Mouse (Mus musculus): Measurements from ENCODE around the gene Dhx29. TPM values are rescaled to one million over a fixed set of nuclear protein-coding genes. Genes with fewer than 3 reads are reported as not detected.
A peak's percentile ranks its signal among the peaks of the same experiment; 100 is the strongest.

Dhx29 gene
- polyA plus RNA-seq, 1 experiment from 2014 or later = 15.5 TPM

DNA sequence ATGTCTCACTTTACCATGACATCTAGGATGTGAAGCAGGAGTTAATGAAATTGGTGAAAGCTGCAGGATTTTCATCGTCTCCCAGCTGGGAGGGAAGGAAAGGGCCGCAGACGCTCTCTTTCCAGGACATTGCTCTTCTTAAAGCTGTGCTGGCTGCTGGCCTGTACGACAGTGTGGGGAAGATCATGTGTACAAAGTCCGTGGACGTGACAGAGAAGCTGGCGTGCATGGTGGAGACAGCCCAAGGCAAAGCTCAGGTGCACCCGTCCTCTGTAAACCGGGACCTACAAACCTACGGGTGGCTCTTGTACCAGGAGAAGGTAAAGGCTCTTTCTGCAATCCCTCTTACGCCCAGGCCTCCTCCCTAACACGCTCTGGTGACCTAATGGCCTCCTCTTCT is 37.2 kb downstream of the Dhx29 start:
- H3K4me1 ChIP-seq (ENCODE audit: control insufficient read depth, insufficient read depth, low read length) = no peaks in the 10 kb centered on the region
- H3K27me3 ChIP-seq (ENCODE audit: control insufficient read depth, insufficient read depth, low read length) = no peaks in the 10 kb centered on the region
- no peak overlapping the region for H3K4me3 ChIP-seq (ENCODE audit: low read depth, low read length)
- H3K27ac ChIP-seq (ENCODE audit: low read depth, low read length) = no peak overlapping the region
- ATAC-seq (replicated peaks; ENCODE audit: insufficient number of reproducible peaks, low FRiP score, low TSS enrichment) = no peak
- no peak overlapping the region for H3K9ac ChIP-seq (ENCODE audit: low read depth, low read length)
- WGBS (ENCODE audit: insufficient replicate concordance) = 90% methylated on average over 12 of the region's 12 CpGs
- no peak overlapping the region for H3K4me2 ChIP-seq
- peaks cover 4% of the 10 kb centered on the region; the same call in 1 of the 2 replicates for H3K36me3 ChIP-seq (ENCODE audit: control insufficient read depth, insufficient read depth, low read length)
- H3K9me3 ChIP-seq (replicated peaks; ENCODE audit: control insufficient read depth, low read length) = no peaks in the 10 kb centered on the region

DNA sequence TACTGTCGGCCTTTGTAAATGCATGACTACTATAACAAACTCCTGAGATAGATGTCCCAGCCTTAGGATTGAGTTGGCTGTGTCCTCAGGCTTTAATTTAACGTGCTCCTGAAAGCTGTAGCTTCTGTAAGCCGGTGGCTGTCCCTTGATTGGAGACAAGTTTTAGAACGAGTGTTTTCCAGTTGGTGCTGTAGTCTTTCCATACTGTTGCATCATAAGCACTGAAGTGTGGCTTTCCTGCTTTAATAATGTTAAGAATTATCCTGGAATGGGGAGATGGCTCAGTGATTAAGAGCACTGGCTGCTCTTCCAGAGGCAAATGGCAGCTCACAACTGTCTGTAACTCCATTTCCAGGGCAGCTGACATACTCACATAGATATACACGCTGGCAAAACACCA is 40.0 kb downstream of the Dhx29 start:
- 90% methylated on average over 5 of the region's 5 CpGs for WGBS (ENCODE audit: insufficient replicate concordance)
- H3K27ac ChIP-seq (ENCODE audit: low read depth, low read length) = no peak overlapping the region
- H3K27me3 ChIP-seq (ENCODE audit: control insufficient read depth, insufficient read depth, low read length) = no peaks in the 10 kb centered on the region
- no peak for ATAC-seq (replicated peaks; ENCODE audit: insufficient number of reproducible peaks, low FRiP score, low TSS enrichment)
- H3K36me3 ChIP-seq (ENCODE audit: control insufficient read depth, insufficient read depth, low read length) = peaks cover 5% of the 10 kb centered on the region; the same call in 1 of the 2 replicates
- no peak overlapping the region for H3K4me3 ChIP-seq (ENCODE audit: low read depth, low read length)
- H3K4me1 ChIP-seq (ENCODE audit: control insufficient read depth, insufficient read depth, low read length) = no peaks in the 10 kb centered on the region
- no peak overlapping the region for H3K4me2 ChIP-seq
- no peak overlapping the region for H3K9ac ChIP-seq (ENCODE audit: low read depth, low read length)
- H3K9me3 ChIP-seq (replicated peaks; ENCODE audit: control insufficient read depth, low read length) = no peaks in the 10 kb centered on the region

DNA sequence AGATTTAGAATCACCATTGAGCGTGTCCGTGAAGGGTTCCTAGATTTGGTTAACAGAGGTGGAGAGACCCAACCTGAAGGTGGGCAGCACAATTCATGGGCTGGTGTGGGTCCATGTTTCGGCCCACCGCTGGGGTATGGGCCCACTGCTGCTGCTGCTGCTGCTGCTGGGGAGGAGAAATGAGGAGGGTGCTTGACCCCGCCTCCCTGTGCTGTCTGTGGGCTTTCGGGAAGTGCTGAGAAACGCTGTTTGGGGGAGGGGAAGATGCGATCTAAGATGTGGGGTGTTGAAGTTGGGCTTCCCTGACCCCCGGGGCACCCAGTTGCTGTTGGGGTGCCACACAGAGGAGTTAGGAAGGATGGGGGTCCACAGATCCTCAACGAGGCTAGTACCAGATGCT is 49.5 kb downstream of the Dhx29 start:
- H3K4me2 ChIP-seq = no peak overlapping the region
- no peaks in the 10 kb centered on the region for H3K9me3 ChIP-seq (replicated peaks; ENCODE audit: control insufficient read depth, low read length)
- H3K27ac ChIP-seq (ENCODE audit: low read depth, low read length) = no peak overlapping the region
- H3K36me3 ChIP-seq (ENCODE audit: control insufficient read depth, insufficient read depth, low read length) = no peaks in the 10 kb centered on the region
- H3K27me3 ChIP-seq (ENCODE audit: control insufficient read depth, insufficient read depth, low read length) = peaks cover 15% of the 10 kb centered on the region
- no peak overlapping the region for H3K4me3 ChIP-seq (ENCODE audit: low read depth, low read length)
- H3K4me1 ChIP-seq (ENCODE audit: control insufficient read depth, insufficient read depth, low read length) = no peaks in the 10 kb centered on the region
- WGBS (ENCODE audit: insufficient replicate concordance) = 33% methylated on average over 10 of the region's 10 CpGs
- no peak for ATAC-seq (replicated peaks; ENCODE audit: insufficient number of reproducible peaks, low FRiP score, low TSS enrichment)
- no peak overlapping the region for H3K9ac ChIP-seq (ENCODE audit: low read depth, low read length)

DNA sequence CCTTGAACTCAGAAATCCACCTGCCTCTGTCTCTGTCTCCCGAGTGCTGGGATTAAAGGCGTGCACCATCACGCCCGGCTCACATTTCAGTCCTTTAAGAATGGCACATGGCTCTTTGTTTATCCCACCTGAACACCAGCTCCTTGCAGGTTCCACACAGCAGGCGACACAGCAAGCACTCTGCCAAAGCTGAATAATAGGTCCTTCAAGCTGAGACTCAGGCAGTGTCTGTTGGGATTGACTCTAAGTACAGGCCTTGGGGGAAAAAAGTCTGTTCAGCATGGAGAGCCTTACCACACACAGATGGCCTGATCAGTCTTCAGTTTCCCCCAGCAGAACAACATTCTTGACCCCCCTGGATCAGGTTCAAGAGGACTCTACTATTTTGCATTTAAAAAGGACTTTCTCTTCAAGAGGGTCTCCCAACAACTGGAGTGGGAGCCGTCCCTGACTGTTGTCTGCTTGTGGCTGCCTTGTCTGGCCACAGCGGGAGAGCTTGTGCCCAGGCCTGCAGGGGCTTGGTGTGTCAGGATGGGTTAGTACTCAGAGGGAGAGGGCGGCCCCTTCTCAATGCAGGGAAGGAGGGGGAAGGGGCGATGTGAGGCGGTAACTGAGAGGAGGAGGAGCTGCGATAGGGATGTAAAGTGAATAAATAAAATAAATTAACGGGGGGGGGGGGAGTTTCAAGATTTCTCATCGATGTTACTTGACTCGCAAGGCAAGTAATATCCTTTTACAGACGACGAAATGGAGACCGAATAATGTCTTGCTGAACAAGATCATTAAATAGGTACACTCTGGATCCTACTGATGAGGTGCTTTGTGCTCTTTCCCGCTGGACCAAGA is 58.6 kb downstream of the Dhx29 start:
- no peak for ATAC-seq (replicated peaks; ENCODE audit: insufficient number of reproducible peaks, low FRiP score, low TSS enrichment)
- no peaks in the 10 kb centered on the region for H3K9me3 ChIP-seq (replicated peaks; ENCODE audit: control insufficient read depth, low read length)
- no peak overlapping the region for H3K4me3 ChIP-seq (ENCODE audit: low read depth, low read length)
- no peaks in the 10 kb centered on the region for H3K36me3 ChIP-seq (ENCODE audit: control insufficient read depth, insufficient read depth, low read length)
- no peak overlapping the region for H3K9ac ChIP-seq (ENCODE audit: low read depth, low read length)
- H3K27ac ChIP-seq (ENCODE audit: low read depth, low read length) = no peak overlapping the region
- WGBS (ENCODE audit: insufficient replicate concordance) = 9% methylated on average over 18 of the region's 18 CpGs
- H3K27me3 ChIP-seq (ENCODE audit: control insufficient read depth, insufficient read depth, low read length) = peaks cover 64% of the 10 kb centered on the region
- peaks cover 21% of the 10 kb centered on the region for H3K4me1 ChIP-seq (ENCODE audit: control insufficient read depth, insufficient read depth, low read length)
- peak overlapping the region; percentile 99 for H3K4me2 ChIP-seq

DNA sequence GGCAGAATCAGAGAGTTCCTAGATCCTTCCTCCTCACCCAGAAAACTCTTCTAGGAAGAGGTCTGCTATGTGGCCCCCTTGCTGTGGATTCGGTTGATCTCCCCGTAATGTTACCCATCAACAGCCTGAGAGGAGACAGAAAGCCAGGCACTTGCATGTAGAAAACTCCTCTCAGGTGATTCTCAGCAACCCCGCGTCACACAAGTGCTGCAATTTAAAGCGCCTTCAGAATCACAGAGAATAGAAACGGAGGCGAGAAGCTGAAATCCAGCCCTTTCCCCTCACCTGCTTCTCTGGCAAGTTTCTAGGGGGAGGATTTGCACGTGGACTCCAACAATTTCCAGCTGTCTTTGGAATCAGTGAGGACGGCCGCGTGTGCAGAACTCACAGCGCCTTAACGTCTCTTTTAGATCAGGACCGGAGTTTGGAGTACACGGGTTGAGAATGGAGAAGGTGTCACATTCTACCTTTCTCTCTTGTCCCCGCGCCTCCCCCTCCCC is 59.2 kb downstream of the Dhx29 start:
- H3K4me1 ChIP-seq (ENCODE audit: control insufficient read depth, insufficient read depth, low read length) = peaks cover 21% of the 10 kb centered on the region
- under 1% methylated on average over 17 of the region's 17 CpGs for WGBS (ENCODE audit: insufficient replicate concordance)
- no peaks in the 10 kb centered on the region for H3K36me3 ChIP-seq (ENCODE audit: control insufficient read depth, insufficient read depth, low read length)
- ATAC-seq (replicated peaks; ENCODE audit: insufficient number of reproducible peaks, low FRiP score, low TSS enrichment) = no peak
- H3K27ac ChIP-seq (ENCODE audit: low read depth, low read length) = no peak overlapping the region
- peaks cover 71% of the 10 kb centered on the region for H3K27me3 ChIP-seq (ENCODE audit: control insufficient read depth, insufficient read depth, low read length)
- H3K4me2 ChIP-seq = peak overlapping the region; percentile 99
- H3K9ac ChIP-seq (ENCODE audit: low read depth, low read length) = no peak overlapping the region
- peak overlapping the region; percentile 58 for H3K4me3 ChIP-seq (ENCODE audit: low read depth, low read length)
- no peaks in the 10 kb centered on the region for H3K9me3 ChIP-seq (replicated peaks; ENCODE audit: control insufficient read depth, low read length)

DNA sequence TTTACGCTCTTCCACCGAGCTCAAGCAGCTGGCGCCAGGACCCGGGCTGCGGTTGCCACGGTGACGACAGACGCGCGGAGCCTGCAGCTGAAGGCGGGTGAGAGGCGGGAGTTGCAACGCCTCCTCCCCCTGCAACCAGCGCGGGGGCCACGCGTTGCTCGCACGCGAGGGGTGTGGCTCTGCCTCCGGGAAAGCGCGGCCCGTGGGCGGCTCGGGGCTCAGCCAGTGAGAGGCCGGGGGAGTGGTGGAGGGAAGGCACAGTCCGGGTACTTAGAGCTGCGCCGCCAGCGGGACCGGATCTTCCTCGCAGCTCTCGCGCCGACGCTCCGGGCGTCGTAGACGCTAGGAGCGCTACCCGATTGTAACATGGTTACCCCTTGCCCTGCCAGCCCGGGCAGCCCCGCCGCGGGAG is 60.3 kb downstream of the Dhx29 start, which contains the start of gene Ccno:
Ccno (plus strand) TSS at position 271 of the 412 bp plus-strand sequence.
- Histone ChIP-seq H3K4me2 (peak within 1 kb of the TSS; percentile 99), H3K27ac (ENCODE audit: low read depth, low read length) (no peak within 1 kb of the TSS), H3K4me1 (ENCODE audit: control insufficient read depth, insufficient read depth, low read length) (peaks cover 21% of the 10 kb centered on the region), H3K36me3 (ENCODE audit: control insufficient read depth, insufficient read depth, low read length) (no peaks in the 10 kb centered on the region), H3K9me3 (replicated peaks; ENCODE audit: control insufficient read depth, low read length) (no peaks in the 10 kb centered on the region), H3K27me3 (ENCODE audit: control insufficient read depth, insufficient read depth, low read length) (peaks cover 77% of the 10 kb centered on the region), H3K4me3 (ENCODE audit: low read depth, low read length) (peak within 1 kb of the TSS; percentile 58), H3K9ac (ENCODE audit: low read depth, low read length) (peak within 1 kb of the TSS; percentile 60; the same call in 1 of the 2 replicates)
- ATAC-seq (replicated peaks; ENCODE audit: insufficient number of reproducible peaks, low FRiP score, low TSS enrichment) = peak; percentile 89
- WGBS (ENCODE audit: insufficient replicate concordance) = 1% methylated on average over 46 of the region's 47 CpGs

DNA sequence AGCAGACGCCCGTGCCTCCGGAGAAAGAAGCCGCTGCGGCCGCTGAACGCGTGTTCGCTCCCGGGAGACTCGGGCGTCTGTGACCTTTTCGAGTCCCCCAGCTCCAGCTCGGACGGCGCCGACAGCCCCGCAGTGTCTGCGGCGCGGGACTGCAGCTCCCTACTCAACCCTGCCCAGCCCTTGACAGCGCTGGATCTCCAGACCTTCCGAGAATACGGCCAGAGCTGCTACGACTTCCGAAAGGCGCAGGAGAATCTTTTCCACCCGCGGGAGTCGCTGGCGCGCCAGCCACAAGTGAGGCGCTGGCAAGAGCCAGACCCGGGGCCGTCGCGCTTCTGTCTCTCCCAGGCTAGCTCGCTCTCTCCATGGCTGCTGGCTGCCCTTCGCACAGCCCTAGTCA is 60.7 kb downstream of the Dhx29 start:
- ATAC-seq (replicated peaks; ENCODE audit: insufficient number of reproducible peaks, low FRiP score, low TSS enrichment) = no peak
- Histone ChIP-seq H3K4me1 (ENCODE audit: control insufficient read depth, insufficient read depth, low read length) (peaks cover 21% of the 10 kb centered on the region), H3K27ac (ENCODE audit: low read depth, low read length) (no peak overlapping the region), H3K4me3 (ENCODE audit: low read depth, low read length) (peak overlapping the region; percentile 58), H3K27me3 (ENCODE audit: control insufficient read depth, insufficient read depth, low read length) (peaks cover 81% of the 10 kb centered on the region), H3K4me2 (peak overlapping the region; percentile 99), H3K36me3 (ENCODE audit: control insufficient read depth, insufficient read depth, low read length) (no peaks in the 10 kb centered on the region), H3K9ac (ENCODE audit: low read depth, low read length) (peak overlapping the region; percentile 60; the same call in 1 of the 2 replicates), H3K9me3 (replicated peaks; ENCODE audit: control insufficient read depth, low read length) (no peaks in the 10 kb centered on the region)
- WGBS (ENCODE audit: insufficient replicate concordance) = under 1% methylated on average over 28 of the region's 39 CpGs

DNA sequence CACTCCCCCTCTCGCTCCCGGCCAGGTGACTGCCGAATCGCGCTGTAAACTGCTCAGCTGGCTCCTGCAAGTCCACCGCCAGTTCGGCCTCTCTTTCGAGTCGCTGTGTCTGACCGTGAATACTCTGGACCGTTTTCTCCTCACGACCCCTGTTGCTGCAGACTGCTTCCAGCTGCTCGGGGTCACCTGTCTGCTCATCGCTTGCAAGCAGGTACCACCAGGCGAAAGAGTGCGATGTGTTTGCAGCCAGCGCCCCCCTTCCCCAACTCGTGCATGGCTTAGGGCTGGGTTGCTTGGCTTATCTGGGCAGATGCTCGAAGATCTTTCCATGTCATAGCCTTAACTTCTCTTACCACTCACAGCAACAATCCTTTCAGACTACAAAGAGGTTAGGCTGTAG is 61.6 kb downstream of the Dhx29 start:
- H3K4me1 ChIP-seq (ENCODE audit: control insufficient read depth, insufficient read depth, low read length) = peaks cover 27% of the 10 kb centered on the region
- peak overlapping the region; percentile 58 for H3K4me3 ChIP-seq (ENCODE audit: low read depth, low read length)
- H3K36me3 ChIP-seq (ENCODE audit: control insufficient read depth, insufficient read depth, low read length) = no peaks in the 10 kb centered on the region
- no peak for ATAC-seq (replicated peaks; ENCODE audit: insufficient number of reproducible peaks, low FRiP score, low TSS enrichment)
- H3K9ac ChIP-seq (ENCODE audit: low read depth, low read length) = no peak overlapping the region
- peak overlapping the region; percentile 99 for H3K4me2 ChIP-seq
- no peak overlapping the region for H3K27ac ChIP-seq (ENCODE audit: low read depth, low read length)
- H3K27me3 ChIP-seq (ENCODE audit: control insufficient read depth, insufficient read depth, low read length) = peaks cover 86% of the 10 kb centered on the region
- H3K9me3 ChIP-seq (replicated peaks; ENCODE audit: control insufficient read depth, low read length) = no peaks in the 10 kb centered on the region
- 2% methylated on average over 19 of the region's 19 CpGs for WGBS (ENCODE audit: insufficient replicate concordance)

Measured in heart, embryonic 11.5 days (tissue).